Mouse (Mus musculus) cerebellum, adult 2 months (tissue): Measurements from ENCODE around the gene Kctd13.

Source experiments
- CTCF ChIP-seq: fragments of 200-500 bp; IDR thresholded peaks from 2 replicates; pipeline ENCODE4 v1.5.1; 2011; ENCODE audit warnings: low read depth, mild to moderate bottlenecking, control low read depth, low read length, moderate library complexity, borderline replicate concordance; ENCODE audit not compliant: insufficient read depth
- POLR2A ChIP-seq: fragments of 200-500 bp; IDR thresholded peaks from 2 replicates; pipeline ENCODE4 v1.6.1; 2011; ENCODE audit warnings: low read length, control low read depth, borderline replicate concordance; ENCODE audit not compliant: insufficient read depth

- TF ChIP-seq CTCF = no peak
- TF ChIP-seq POLR2A = no peak
Measured at GRCm38 (mm10) chr7:126881040-126881439, 47.6 kb upstream of the Kctd13 start.
